Mouse (Mus musculus) spleen, adult 2 months (tissue): Measurements from ENCODE around the gene Mctp1.

Experiments
- CTCF ChIP-seq: fragments of 200-500 bp; IDR thresholded peaks from 2 replicates; pipeline ENCODE4 v1.5.1; 2011; ENCODE audit warnings: mild to moderate bottlenecking, inconsistent platforms; ENCODE audit not compliant: insufficient read depth, insufficient read length, insufficient replicate concordance; ENCODE audit errors: extremely low read depth
- POLR2A ChIP-seq: fragments of 200-500 bp; IDR thresholded peaks from 2 replicates; pipeline ENCODE4 v1.6.1; 2011; ENCODE audit warnings: low read depth, low read length, inconsistent platforms

DNA sequence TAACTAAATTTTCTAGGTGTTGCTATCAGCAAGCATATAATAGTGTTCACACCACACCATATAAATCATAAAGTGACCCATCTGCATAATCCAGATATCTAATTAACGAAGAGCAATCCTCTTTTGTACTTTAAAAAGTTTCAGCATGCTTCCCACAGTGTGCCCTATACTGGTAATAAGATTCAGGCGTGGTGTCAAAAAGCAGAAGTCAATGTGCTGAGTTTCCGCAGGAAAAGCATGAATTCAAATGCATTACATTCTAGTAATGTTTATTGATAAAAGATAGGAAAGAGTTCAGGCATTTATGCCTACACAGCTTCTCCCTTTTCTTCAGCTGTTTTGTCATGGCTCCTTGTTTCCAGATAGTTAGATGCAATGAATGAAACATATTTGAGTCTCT lies 544.8 kb downstream of the Mctp1 start:
- TF ChIP-seq CTCF (no peak), POLR2A (no peak)
